Mouse (Mus musculus) myocyte (in vitro differentiated cells): Measurements from ENCODE around the gene Sned1. TPM values are rescaled to one million over a fixed set of nuclear protein-coding genes. Genes with fewer than 3 reads are reported as not detected.
A peak's percentile ranks its signal among the peaks of the same experiment; 100 is the strongest.
"Not testable (repeated sequence)": the region's sequence is repeated elsewhere in the genome, so short reads cannot be mapped to it uniquely, and the experiment has no call there.

Source experiments
- H3K27me3 ChIP-seq: one replicate; pipeline ENCODE4 v1.6.1; 2011; ENCODE audit not compliant: control insufficient read depth, insufficient read depth, insufficient read length
- H3K36me3 ChIP-seq: one replicate; pipeline ENCODE4 v1.6.1; 2011; ENCODE audit not compliant: control insufficient read depth, insufficient read depth
- H3K4me2 ChIP-seq: one replicate; pipeline ENCODE4 v1.6.1; 2011; ENCODE audit warnings: low read depth, control low read depth
- H3K4me3 ChIP-seq: one replicate; pipeline ENCODE4 v1.5.1; 2011; ENCODE audit warnings: mild to moderate bottlenecking, control low read depth, moderate library complexity
- H3K79me2 ChIP-seq: one replicate; pipeline ENCODE4 v1.6.1; 2011; ENCODE audit not compliant: control insufficient read depth, insufficient read depth
- H3ac ChIP-seq: one replicate; pipeline ENCODE4 v1.6.1; 2011; ENCODE audit not compliant: control insufficient read depth, insufficient read length
- CEBPB ChIP-seq: IDR thresholded peaks from 2 replicates; pipeline ENCODE4 v1.6.1; 2011; ENCODE audit warnings: mild to moderate bottlenecking, moderate library complexity; ENCODE audit not compliant: poor library complexity, insufficient read depth, severe bottlenecking
- E2F4 ChIP-seq: IDR thresholded peaks from one replicate; pipeline ENCODE4 v1.6.1; 2011; ENCODE audit warnings: mild to moderate bottlenecking, control low read depth, moderate library complexity; ENCODE audit not compliant: insufficient read depth
- MAX ChIP-seq: IDR thresholded peaks from one replicate; pipeline ENCODE4 v1.6.1; 2011; ENCODE audit warnings: low read depth, mild to moderate bottlenecking, control low read depth
- MYOD1 ChIP-seq, 3 experiments: IDR thresholded peaks; one replicate each; pipeline ENCODE4 v1.6.1; 2011; ENCODE audit warnings: control low read depth in 2 of 3, low read depth in 2 of 3, mild to moderate bottlenecking in 2 of 3, moderate library complexity in 1 of 3; ENCODE audit not compliant: insufficient read length in 2 of 3, control insufficient read depth in 1 of 3
- MYOG ChIP-seq, 3 experiments: IDR thresholded peaks; one replicate each; pipeline ENCODE4 v1.6.1; 2011; ENCODE audit warnings: control low read depth in 2 of 3, low read depth in 2 of 3, mild to moderate bottlenecking in 2 of 3; ENCODE audit not compliant: insufficient read length in 2 of 3, control insufficient read depth in 1 of 3, insufficient read depth in 1 of 3
- POLR2A ChIP-seq: IDR thresholded peaks from one replicate; pipeline ENCODE4 v1.6.1; 2011; ENCODE audit warnings: low read depth, mild to moderate bottlenecking, control low read depth, moderate library complexity; ENCODE audit not compliant: insufficient read length
- POLR2AphosphoS2 ChIP-seq: IDR thresholded peaks from one replicate; pipeline ENCODE4 v1.6.1; 2011; ENCODE audit warnings: low read depth, control low read depth; ENCODE audit not compliant: insufficient read length
- REST ChIP-seq: IDR thresholded peaks from one replicate; pipeline ENCODE4 v1.6.1; 2011; ENCODE audit warnings: mild to moderate bottlenecking, control low read depth, moderate library complexity; ENCODE audit not compliant: insufficient read depth, insufficient read length
- SRF ChIP-seq: IDR thresholded peaks from one replicate; pipeline ENCODE4 v1.6.1; 2011; ENCODE audit warnings: low read depth; ENCODE audit not compliant: control insufficient read depth, insufficient read length
- TCF12 ChIP-seq: IDR thresholded peaks from one replicate; pipeline ENCODE4 v1.6.1; 2011; ENCODE audit warnings: mild to moderate bottlenecking, control low read depth; ENCODE audit not compliant: poor library complexity, insufficient read depth, severe bottlenecking
- TCF3 ChIP-seq: IDR thresholded peaks from one replicate; pipeline ENCODE4 v1.6.1; 2011; ENCODE audit warnings: low read depth, control low read depth; ENCODE audit not compliant: insufficient read length
- USF1 ChIP-seq: IDR thresholded peaks from one replicate; pipeline ENCODE4 v1.6.1; 2011; ENCODE audit warnings: low read depth, mild to moderate bottlenecking, control low read depth, moderate library complexity
- polyA plus RNA-seq: library from polyadenylated mRNA; unstranded; fragments of >200 nt; fragmentation: generic; extraction: Trizol; gene quantifications from one replicate; pipeline ENCODE4 v1.2.1, GENCODE M21; 2012; ENCODE audit warnings: missing spikeins

Sned1 gene
- polyA plus RNA-seq, 1 experiment: 0.20 TPM

DNA sequence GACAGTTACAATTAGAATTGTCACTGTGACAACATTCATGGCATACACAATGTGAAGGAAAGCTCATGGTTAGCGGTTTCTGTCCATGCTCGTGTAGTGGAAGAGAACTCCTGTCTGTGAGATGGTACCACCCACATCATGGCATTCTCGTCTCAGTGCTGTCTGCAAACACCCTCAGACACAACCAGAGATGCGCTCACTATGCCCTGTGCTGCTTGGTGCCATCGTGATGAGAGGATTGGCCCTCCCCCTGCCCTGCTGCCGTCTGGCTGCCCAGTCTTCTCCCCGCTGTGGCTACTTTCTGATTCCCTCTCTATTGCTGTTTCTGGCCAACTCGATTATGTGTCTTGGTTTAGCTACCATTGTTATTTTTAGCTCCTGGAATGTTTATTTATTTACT, 56.4 kb downstream of the Sned1 start:
- Histone ChIP-seq H3K4me3 (no peak overlapping the region), H3K36me3 (peaks cover 8% of the 10 kb centered on the region), H3K4me2 (no peak overlapping the region), H3K79me2 (no peaks in the 10 kb centered on the region), H3ac (no peak overlapping the region), H3K27me3 (no peaks in the 10 kb centered on the region)
- TF ChIP-seq MAX (no peak), SRF (no peak), POLR2A (no peak), E2F4 (no peak), USF1 (no peak), MYOD1 (IDR thresholded peaks at IDR 0.05; ENCODE audit: control insufficient read depth in 1 of 3, insufficient read length in 2 of 3, low read depth in 2 of 3) (no peak), POLR2AphosphoS2 (no peak), MYOG (IDR thresholded peaks at IDR 0.05; ENCODE audit: control insufficient read depth in 1 of 3, insufficient read depth in 1 of 3, insufficient read length in 2 of 3, low read depth in 2 of 3) (no peak), CEBPB (no peak), TCF3 (no peak), TCF12 (no peak), REST (no peak)

DNA sequence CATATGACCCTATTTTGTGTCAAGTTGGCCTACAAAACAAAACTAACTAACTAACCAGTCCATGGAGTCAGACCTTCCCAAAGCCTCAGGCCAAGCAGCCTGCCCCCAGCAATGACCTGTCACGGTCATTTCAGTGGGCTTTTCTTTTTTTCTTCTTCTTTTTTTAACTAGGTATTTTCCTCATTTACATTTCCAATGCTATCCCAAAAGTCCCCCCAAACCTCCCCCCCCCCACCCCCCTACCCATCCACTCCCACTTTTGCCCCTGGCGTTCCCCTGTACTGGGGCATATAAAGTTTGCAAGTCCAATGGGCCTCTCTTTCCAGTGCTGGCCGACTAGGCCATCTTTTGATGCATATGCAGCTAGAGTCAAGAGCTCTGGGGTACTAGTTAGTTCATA, 58.9 kb downstream of the Sned1 start:
- H3K36me3 ChIP-seq, H3ac ChIP-seq, H3K79me2 ChIP-seq, H3K27me3 ChIP-seq, H3K4me3 ChIP-seq, H3K4me2 ChIP-seq: not testable (repeated sequence)

DNA sequence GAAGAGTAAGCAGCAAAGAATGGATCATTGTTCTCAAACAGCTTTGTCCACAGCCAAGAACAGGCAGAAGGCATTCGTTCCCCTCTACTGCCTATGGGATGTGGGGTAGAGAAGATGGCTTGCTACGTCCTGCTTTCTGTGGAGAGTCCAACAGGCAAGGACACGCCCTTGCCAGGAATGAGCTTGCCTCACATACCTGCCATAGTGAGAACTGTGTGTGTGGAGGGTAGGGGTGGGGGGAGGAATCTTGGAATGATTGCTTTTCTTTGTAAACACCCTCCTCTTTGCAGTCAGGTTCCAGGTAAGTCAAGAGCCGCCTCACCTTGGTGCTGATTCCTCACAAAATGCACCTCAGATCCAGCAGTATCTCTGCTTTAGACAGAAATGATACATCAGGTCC, 64.2 kb downstream of the Sned1 start:
- TF ChIP-seq MYOD1 (IDR thresholded peaks at IDR 0.05; ENCODE audit: control insufficient read depth in 1 of 3, insufficient read length in 2 of 3, low read depth in 2 of 3) (no peak), TCF3 (no peak), E2F4 (no peak), TCF12 (no peak), MYOG (IDR thresholded peaks at IDR 0.05; ENCODE audit: control insufficient read depth in 1 of 3, insufficient read depth in 1 of 3, insufficient read length in 2 of 3, low read depth in 2 of 3) (no peak), POLR2AphosphoS2 (no peak), REST (no peak), USF1 (no peak), CEBPB (no peak)
- Histone ChIP-seq H3K4me2 (no peak overlapping the region), H3K4me3 (no peak overlapping the region), H3K27me3 (no peaks in the 10 kb centered on the region), H3K36me3 (peaks cover 23% of the 10 kb centered on the region), H3ac (no peak overlapping the region), H3K79me2 (no peaks in the 10 kb centered on the region)

DNA sequence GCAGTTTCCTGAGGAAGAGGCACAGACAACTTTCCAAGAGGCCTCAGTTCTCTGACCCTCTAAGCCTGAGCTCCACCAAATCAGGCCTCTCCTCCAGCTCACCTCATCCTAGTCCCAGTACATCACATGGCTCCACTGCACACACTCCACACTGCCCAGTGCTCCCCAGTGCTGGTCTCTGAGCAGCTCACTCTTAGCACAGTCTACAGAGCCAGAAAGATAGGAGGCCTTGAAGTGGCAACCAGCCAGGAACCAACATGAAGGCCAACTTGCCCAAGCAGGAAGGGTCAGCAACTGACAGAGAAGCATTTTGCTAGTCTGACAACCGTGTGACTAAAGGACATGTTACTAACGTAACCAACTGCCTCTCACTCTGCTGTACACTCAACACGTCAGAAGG, 64.9 kb downstream of the Sned1 start:
- no peaks in the 10 kb centered on the region for H3K27me3 ChIP-seq
- no peak overlapping the region for H3ac ChIP-seq
- H3K36me3 ChIP-seq: peaks cover 23% of the 10 kb centered on the region
- no peak overlapping the region for H3K4me3 ChIP-seq
- H3K79me2 ChIP-seq: no peaks in the 10 kb centered on the region
- no peak for TF ChIP-seq TCF3
- no peak for TF ChIP-seq MAX
- no peak for TF ChIP-seq USF1
- no peak for TF ChIP-seq POLR2AphosphoS2
- TF ChIP-seq E2F4: no peak
- no peak for TF ChIP-seq TCF12
- H3K4me2 ChIP-seq: no peak overlapping the region

DNA sequence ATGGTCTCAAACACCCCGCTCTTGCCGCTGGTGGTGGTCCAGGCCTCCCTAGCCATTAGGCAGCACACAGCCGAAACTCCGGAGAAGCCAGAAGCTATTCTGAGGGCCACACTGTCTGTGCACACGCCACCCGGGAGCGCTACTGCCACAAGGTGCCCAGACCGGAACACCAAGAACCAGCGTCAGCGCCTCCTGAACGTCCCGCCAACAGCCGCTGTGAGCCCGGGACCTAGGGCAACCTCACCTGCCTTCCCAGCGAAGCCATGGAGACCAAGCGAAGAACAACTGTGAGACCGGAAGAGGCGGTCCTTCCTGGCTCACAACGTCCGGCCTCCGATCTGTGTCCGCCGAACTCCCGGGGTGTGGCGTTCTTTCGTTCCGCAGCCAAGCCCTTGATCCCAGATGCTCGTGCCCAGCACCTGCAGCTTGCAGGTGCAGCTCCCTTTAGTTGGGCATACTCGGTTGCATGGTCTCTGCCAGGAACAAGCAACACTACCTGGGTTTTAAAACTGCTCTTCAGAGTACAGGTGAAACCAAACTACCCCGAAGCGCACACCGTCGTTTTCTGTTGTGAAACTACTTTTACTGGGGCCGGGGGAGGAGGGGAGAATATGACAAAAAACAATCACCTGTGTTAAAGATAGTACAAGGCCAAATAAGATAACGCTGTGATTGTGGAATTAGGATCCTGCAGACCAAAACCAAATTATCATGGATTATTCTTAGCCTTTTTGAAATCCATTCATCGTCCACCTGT, 70.1 kb downstream of the Sned1 start, which contains the start of gene Mterf4:
Mterf4 (minus strand) TSS at position 335 of the 757 bp plus-strand sequence.
- Histone ChIP-seq H3K79me2 (no peaks in the 10 kb centered on the region), H3K27me3 (no peaks in the 10 kb centered on the region), H3ac (peak within 1 kb of the TSS; percentile 81), H3K4me2 (peak within 1 kb of the TSS; percentile 89), H3K4me3 (peak within 1 kb of the TSS; percentile 78), H3K36me3 (peaks cover 9% of the 10 kb centered on the region)
- peak; percentile 26 to 91 (median 66) for TF ChIP-seq MYOG (IDR thresholded peaks at IDR 0.05; ENCODE audit: control insufficient read depth in 1 of 3, insufficient read depth in 1 of 3, insufficient read length in 2 of 3, low read depth in 2 of 3)
- TF ChIP-seq TCF3: no peak
- no peak for TF ChIP-seq TCF12
- TF ChIP-seq MYOD1 (IDR thresholded peaks at IDR 0.05; ENCODE audit: control insufficient read depth in 1 of 3, insufficient read length in 2 of 3, low read depth in 2 of 3): peak in 2 of 3 experiments; percentile 56 to 69
- TF ChIP-seq POLR2A: peak; percentile 79
- no peak for TF ChIP-seq USF1
- no peak for TF ChIP-seq CEBPB
- no peak for TF ChIP-seq SRF
- TF ChIP-seq REST: no peak
- no peak for TF ChIP-seq E2F4
- peak; percentile 89 for TF ChIP-seq POLR2AphosphoS2
- TF ChIP-seq MAX: no peak
